Mouse (Mus musculus): ENCODE measurements around the gene Dtd1. TPM values are rescaled to one million over a fixed set of nuclear protein-coding genes. Genes with fewer than 3 reads are reported as not detected.
A peak's percentile ranks its signal among the peaks of the same experiment; 100 is the strongest.

Dtd1 gene
- total RNA-seq, 2 experiments from 2014 or later: 12.1 to 12.5 TPM

- DNase-seq: no peak
- intact Hi-C loops (cut with DNase I; ENCODE audit: low total_unique reads): loop anchor here (5.0 kb wide), 1 partner anchor 230 kb away; no protein-coding TSS in a partner anchor
Measured at GRCm38 (mm10) chr2:144637204-144637603, 37.5 kb downstream of the Dtd1 start.

GRCm38 (mm10) chr2:144637671-144638395 is 38.1 kb downstream of the Dtd1 start:
- no peak for DNase-seq
- intact Hi-C loops (cut with DNase I; ENCODE audit: low total_unique reads): loop anchor here (5.0 kb wide), 1 partner anchor 229 kb away; no protein-coding TSS in a partner anchor

- DNase-seq: peak; percentile 17
- intact Hi-C loops (cut with DNase I; ENCODE audit: low total_unique reads): loop anchor here (5.0 kb wide), 1 partner anchor 229 kb away; no protein-coding TSS in a partner anchor
Measured at GRCm38 (mm10) chr2:144638719-144639118, 39.0 kb downstream of the Dtd1 start.

GRCm38 (mm10) chr2:144640101-144640500 is 40.4 kb downstream of the Dtd1 start:
- intact Hi-C loops (cut with DNase I; ENCODE audit: low total_unique reads): no loop called here
- DNase-seq: no peak

- intact Hi-C loops (cut with DNase I; ENCODE audit: low total_unique reads): no loop called here
- DNase-seq: peak; percentile 16
Measured at GRCm38 (mm10) chr2:144641991-144642390, 42.3 kb downstream of the Dtd1 start.

GRCm38 (mm10) chr2:144646360-144646759 is 46.7 kb downstream of the Dtd1 start:
- intact Hi-C loops (cut with DNase I; ENCODE audit: low total_unique reads): no loop called here
- DNase-seq: no peak

GRCm38 (mm10) chr2:144647151-144647550 is 47.5 kb downstream of the Dtd1 start:
- intact Hi-C loops (cut with DNase I; ENCODE audit: low total_unique reads): no loop called here

GRCm38 (mm10) chr2:144649960-144650359 is 50.3 kb downstream of the Dtd1 start:
- DNase-seq: no peak
- intact Hi-C loops (cut with DNase I; ENCODE audit: low total_unique reads): no loop called here

More at GRCm38 (mm10) chr2:144647151-144647550, 47.5 kb downstream of the Dtd1 start:
- no peak for DNase-seq

- no peak for DNase-seq
- intact Hi-C loops (cut with DNase I; ENCODE audit: low total_unique reads): no loop called here
Measured at GRCm38 (mm10) chr2:144652841-144653240, 53.1 kb downstream of the Dtd1 start.

- intact Hi-C loops (cut with DNase I; ENCODE audit: low total_unique reads): no loop called here
- no peak for DNase-seq
Measured at GRCm38 (mm10) chr2:144655307-144655706, 55.6 kb downstream of the Dtd1 start.

GRCm38 (mm10) chr2:144668507-144668906 is 68.8 kb downstream of the Dtd1 start:
- DNase-seq: no peak
- intact Hi-C loops (cut with DNase I; ENCODE audit: low total_unique reads): no loop called here

GRCm38 (mm10) chr2:144670289-144670930 is 70.7 kb downstream of the Dtd1 start:
- no peak for DNase-seq
- intact Hi-C loops (cut with DNase I; ENCODE audit: low total_unique reads): no loop called here

GRCm38 (mm10) chr2:144672397-144672796 is 72.7 kb downstream of the Dtd1 start:
- no peak for DNase-seq
- intact Hi-C loops (cut with DNase I; ENCODE audit: low total_unique reads): no loop called here

GRCm38 (mm10) chr2:144676546-144677228 is 77.0 kb downstream of the Dtd1 start:
- intact Hi-C loops (cut with DNase I; ENCODE audit: low total_unique reads): no loop called here
- DNase-seq: no peak

GRCm38 (mm10) chr2:144677229-144677571 is 77.5 kb downstream of the Dtd1 start:
- intact Hi-C loops (cut with DNase I; ENCODE audit: low total_unique reads): no loop called here
- no peak for DNase-seq

GRCm38 (mm10) chr2:144678779-144679178 is 79.1 kb downstream of the Dtd1 start:
- no peak for DNase-seq
- intact Hi-C loops (cut with DNase I; ENCODE audit: low total_unique reads): no loop called here

GRCm38 (mm10) chr2:144679394-144679793 is 79.7 kb downstream of the Dtd1 start:
- intact Hi-C loops (cut with DNase I; ENCODE audit: low total_unique reads): no loop called here
- no peak for DNase-seq

GRCm38 (mm10) chr2:144692219-144692732 is 92.6 kb downstream of the Dtd1 start:
- intact Hi-C loops (cut with DNase I; ENCODE audit: low total_unique reads): no loop called here
- DNase-seq: no peak

- intact Hi-C loops (cut with DNase I; ENCODE audit: low total_unique reads): no loop called here
- DNase-seq: no peak
Measured at GRCm38 (mm10) chr2:144692777-144693176, 93.1 kb downstream of the Dtd1 start.

GRCm38 (mm10) chr2:144694923-144695322 is 95.2 kb downstream of the Dtd1 start:
- intact Hi-C loops (cut with DNase I; ENCODE audit: low total_unique reads): no loop called here
- no peak for DNase-seq

Measured in gastrocnemius, postnatal 14 days (tissue).